Mouse (Mus musculus): ENCODE results near the gene Kansl2. TPM values are rescaled to one million over a fixed set of nuclear protein-coding genes. Genes with fewer than 3 reads are reported as not detected.
"Not testable (repeated sequence)": the region's sequence is repeated elsewhere in the genome, so short reads cannot be mapped to it uniquely, and the experiment has no call there.

The Kansl2 gene
- polyA plus RNA-seq, 1 experiment from 2014 or later: 153 TPM

DNA sequence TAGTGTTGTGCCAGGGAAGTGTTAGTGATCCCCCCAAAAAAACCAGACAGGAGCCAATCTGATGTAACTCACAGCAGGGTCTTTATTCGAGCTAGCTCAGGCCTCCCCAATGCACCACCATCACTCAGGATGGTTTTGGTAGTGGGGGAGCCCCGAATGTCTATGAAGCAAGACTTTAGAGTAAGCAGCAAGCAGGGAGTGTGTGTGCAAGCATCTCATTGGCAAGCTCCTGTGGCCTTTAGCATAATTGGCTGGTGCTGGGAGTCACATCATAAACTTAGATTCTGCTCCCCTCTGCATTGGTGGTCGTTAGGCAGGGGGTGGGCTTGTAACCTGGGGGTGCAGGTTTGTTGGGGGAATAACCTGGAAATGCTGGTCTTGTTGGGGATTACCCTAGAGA, 20.4 kb downstream of the Kansl2 start:
- H3K4me1 ChIP-seq (ENCODE audit: control insufficient read depth, insufficient read depth, low read length); H3K27ac ChIP-seq (replicated peaks; ENCODE audit: low read depth, low read length); H3K4me3 ChIP-seq (ENCODE audit: low read depth, low read length); DNase-seq (ENCODE audit: low spot score); H3K4me2 ChIP-seq (ENCODE audit: low read depth, low read length); ATAC-seq (replicated peaks; ENCODE audit: insufficient number of reproducible peaks, low FRiP score, low TSS enrichment, low read depth); H3K9ac ChIP-seq (replicated peaks; ENCODE audit: low read length); H3K36me3 ChIP-seq (replicated peaks; ENCODE audit: control insufficient read depth, insufficient read depth, low read depth, low read length); H3K9me3 ChIP-seq (replicated peaks; ENCODE audit: control insufficient read depth, low read length); H3K27me3 ChIP-seq (ENCODE audit: control insufficient read depth, insufficient read depth, low read length): not testable (repeated sequence)
- 78% methylated on average over 3 of the region's 3 CpGs for WGBS

DNA sequence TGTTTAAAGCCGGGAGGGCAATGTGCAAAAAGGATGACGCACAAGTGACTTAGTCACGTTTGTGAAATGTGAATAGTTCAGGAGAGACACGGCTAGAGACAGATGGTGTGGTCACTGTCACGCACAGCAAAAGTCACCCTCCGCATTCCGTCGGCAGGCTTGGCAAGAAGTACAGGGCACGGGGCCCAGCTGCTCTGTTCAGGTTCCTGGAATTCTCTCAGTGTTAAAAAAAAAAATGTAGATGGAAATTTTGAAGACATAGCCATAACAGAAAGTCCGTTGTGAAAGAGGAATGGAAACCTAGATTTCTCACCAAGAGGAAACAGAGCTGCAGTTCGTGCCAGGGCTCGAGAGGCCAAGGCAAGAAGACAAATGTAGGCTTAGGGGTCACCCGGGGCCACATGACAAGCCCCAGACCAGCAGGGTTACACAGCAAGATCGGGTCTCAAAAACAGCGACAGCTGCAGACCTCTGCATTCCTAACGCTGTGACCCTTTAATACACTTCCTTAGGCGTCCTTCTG, 21.2 kb downstream of the Kansl2 start:
- no peak for DNase-seq (ENCODE audit: low spot score)

GRCm38 (mm10) chr15:98512232-98512631, 21.8 kb downstream of the Kansl2 start:
- 71% methylated on average over 8 of the region's 8 CpGs for WGBS
- Histone ChIP-seq H3K27me3 (ENCODE audit: control insufficient read depth, insufficient read depth, low read length) (no peaks in the 10 kb centered on the region), H3K4me2 (ENCODE audit: low read depth, low read length) (no peak overlapping the region), H3K9ac (replicated peaks; ENCODE audit: low read length) (no peak overlapping the region), H3K9me3 (replicated peaks; ENCODE audit: control insufficient read depth, low read length) (no peaks in the 10 kb centered on the region), H3K4me1 (ENCODE audit: control insufficient read depth, insufficient read depth, low read length) (no peaks in the 10 kb centered on the region), H3K36me3 (replicated peaks; ENCODE audit: control insufficient read depth, insufficient read depth, low read depth, low read length) (no peaks in the 10 kb centered on the region), H3K4me3 (ENCODE audit: low read depth, low read length) (no peak overlapping the region), H3K27ac (replicated peaks; ENCODE audit: low read depth, low read length) (no peak overlapping the region)
- DNase-seq (ENCODE audit: low spot score) (no peak), ATAC-seq (replicated peaks; ENCODE audit: insufficient number of reproducible peaks, low FRiP score, low TSS enrichment, low read depth) (no peak)

More for the DNA sequence above, 21.2 kb downstream of the Kansl2 start:
- H3K4me3 ChIP-seq (ENCODE audit: low read depth, low read length): no peak overlapping the region
- WGBS: 48% methylated on average over 17 of the region's 17 CpGs
- no peak overlapping the region for H3K4me2 ChIP-seq (ENCODE audit: low read depth, low read length)
- no peaks in the 10 kb centered on the region for H3K9me3 ChIP-seq (replicated peaks; ENCODE audit: control insufficient read depth, low read length)
- H3K27me3 ChIP-seq (ENCODE audit: control insufficient read depth, insufficient read depth, low read length): no peaks in the 10 kb centered on the region
- H3K4me1 ChIP-seq (ENCODE audit: control insufficient read depth, insufficient read depth, low read length): no peaks in the 10 kb centered on the region
- ATAC-seq (replicated peaks; ENCODE audit: insufficient number of reproducible peaks, low FRiP score, low TSS enrichment, low read depth): no peak
- no peak overlapping the region for H3K9ac ChIP-seq (replicated peaks; ENCODE audit: low read length)
- no peaks in the 10 kb centered on the region for H3K36me3 ChIP-seq (replicated peaks; ENCODE audit: control insufficient read depth, insufficient read depth, low read depth, low read length)
- H3K27ac ChIP-seq (replicated peaks; ENCODE audit: low read depth, low read length): no peak overlapping the region

- 66% methylated on average over 13 of the region's 13 CpGs for WGBS
- Histone ChIP-seq H3K9me3 (replicated peaks; ENCODE audit: control insufficient read depth, low read length) (no peaks in the 10 kb centered on the region), H3K4me3 (ENCODE audit: low read depth, low read length) (no peak overlapping the region), H3K4me1 (ENCODE audit: control insufficient read depth, insufficient read depth, low read length) (no peaks in the 10 kb centered on the region), H3K9ac (replicated peaks; ENCODE audit: low read length) (no peak overlapping the region), H3K4me2 (ENCODE audit: low read depth, low read length) (no peak overlapping the region), H3K27me3 (ENCODE audit: control insufficient read depth, insufficient read depth, low read length) (no peaks in the 10 kb centered on the region), H3K27ac (replicated peaks; ENCODE audit: low read depth, low read length) (no peak overlapping the region), H3K36me3 (replicated peaks; ENCODE audit: control insufficient read depth, insufficient read depth, low read depth, low read length) (no peaks in the 10 kb centered on the region)
- DNase-seq (ENCODE audit: low spot score) (no peak), ATAC-seq (replicated peaks; ENCODE audit: insufficient number of reproducible peaks, low FRiP score, low TSS enrichment, low read depth) (no peak)
Observed at GRCm38 (mm10) chr15:98511386-98511928, 22.6 kb downstream of the Kansl2 start.

GRCm38 (mm10) chr15:98510438-98511385, 23.4 kb downstream of the Kansl2 start:
- H3K4me1 ChIP-seq (ENCODE audit: control insufficient read depth, insufficient read depth, low read length): no peaks in the 10 kb centered on the region
- H3K9me3 ChIP-seq (replicated peaks; ENCODE audit: control insufficient read depth, low read length): no peaks in the 10 kb centered on the region
- no peaks in the 10 kb centered on the region for H3K36me3 ChIP-seq (replicated peaks; ENCODE audit: control insufficient read depth, insufficient read depth, low read depth, low read length)
- no peak overlapping the region for H3K9ac ChIP-seq (replicated peaks; ENCODE audit: low read length)
- H3K27ac ChIP-seq (replicated peaks; ENCODE audit: low read depth, low read length): no peak overlapping the region
- H3K27me3 ChIP-seq (ENCODE audit: control insufficient read depth, insufficient read depth, low read length): no peaks in the 10 kb centered on the region
- ATAC-seq (replicated peaks; ENCODE audit: insufficient number of reproducible peaks, low FRiP score, low TSS enrichment, low read depth) (no peak; the same call in 1 of the 2 replicates), DNase-seq (ENCODE audit: low spot score) (peak; percentile 90)
- peak overlapping the region; percentile 34 for H3K4me2 ChIP-seq (ENCODE audit: low read depth, low read length)
- no peak overlapping the region for H3K4me3 ChIP-seq (ENCODE audit: low read depth, low read length)
- 28% methylated on average over 25 of the region's 25 CpGs for WGBS

- Histone ChIP-seq H3K36me3 (replicated peaks; ENCODE audit: control insufficient read depth, insufficient read depth, low read depth, low read length) (no peaks in the 10 kb centered on the region), H3K4me2 (ENCODE audit: low read depth, low read length) (no peak overlapping the region), H3K27ac (replicated peaks; ENCODE audit: low read depth, low read length) (no peak overlapping the region), H3K9ac (replicated peaks; ENCODE audit: low read length) (no peak overlapping the region), H3K27me3 (ENCODE audit: control insufficient read depth, insufficient read depth, low read length) (no peaks in the 10 kb centered on the region), H3K9me3 (replicated peaks; ENCODE audit: control insufficient read depth, low read length) (no peaks in the 10 kb centered on the region), H3K4me1 (ENCODE audit: control insufficient read depth, insufficient read depth, low read length) (no peaks in the 10 kb centered on the region), H3K4me3 (ENCODE audit: low read depth, low read length) (no peak overlapping the region)
- WGBS: 62% methylated on average over 2 of the region's 2 CpGs
- no peak for DNase-seq (ENCODE audit: low spot score)
- ATAC-seq (replicated peaks; ENCODE audit: insufficient number of reproducible peaks, low FRiP score, low TSS enrichment, low read depth): no peak
Observed at GRCm38 (mm10) chr15:98509387-98509786, 24.7 kb downstream of the Kansl2 start.

DNA sequence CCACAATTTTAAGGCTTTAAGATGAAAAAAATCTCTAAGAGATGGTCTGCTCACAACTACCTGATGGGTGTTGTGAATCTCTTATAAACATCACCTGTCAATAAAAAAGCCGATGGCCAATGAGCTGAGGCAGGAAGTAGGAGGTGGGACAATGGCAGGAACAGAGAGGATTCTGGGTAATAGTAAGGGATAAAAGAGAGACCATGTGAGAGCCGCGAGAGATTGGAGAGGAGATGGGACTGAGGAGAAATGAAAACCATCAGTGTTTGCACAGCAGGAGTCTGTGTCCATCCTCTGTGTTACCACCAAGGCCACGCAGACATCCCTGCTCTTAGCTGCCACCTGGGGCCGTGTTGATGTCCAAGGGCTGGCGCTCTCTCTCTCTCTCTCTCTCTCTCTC, 26.7 kb downstream of the Kansl2 start:
- DNase-seq (ENCODE audit: low spot score) (no peak), ATAC-seq (replicated peaks; ENCODE audit: insufficient number of reproducible peaks, low FRiP score, low TSS enrichment, low read depth) (no peak)
- Histone ChIP-seq H3K9me3 (replicated peaks; ENCODE audit: control insufficient read depth, low read length) (no peaks in the 10 kb centered on the region), H3K4me1 (ENCODE audit: control insufficient read depth, insufficient read depth, low read length) (no peaks in the 10 kb centered on the region), H3K9ac (replicated peaks; ENCODE audit: low read length) (no peak overlapping the region), H3K4me3 (ENCODE audit: low read depth, low read length) (no peak overlapping the region), H3K27ac (replicated peaks; ENCODE audit: low read depth, low read length) (no peak overlapping the region), H3K27me3 (ENCODE audit: control insufficient read depth, insufficient read depth, low read length) (no peaks in the 10 kb centered on the region), H3K4me2 (ENCODE audit: low read depth, low read length) (no peak overlapping the region), H3K36me3 (replicated peaks; ENCODE audit: control insufficient read depth, insufficient read depth, low read depth, low read length) (no peaks in the 10 kb centered on the region)
- WGBS: 92% methylated on average over 6 of the region's 6 CpGs
